Mouse (Mus musculus) bone marrow macrophage, adult 2 months (primary cell): ENCODE measurements around the gene Entpd3. TPM values are rescaled to one million over a fixed set of nuclear protein-coding genes. Genes with fewer than 3 reads are reported as not detected.

ENCODE experiments used
- H3K27ac ChIP-seq: 2 replicates; pipeline ENCODE4 v1.5.1; 2012; ENCODE audit warnings: low read depth, low read length; ENCODE audit not compliant: insufficient read depth
- H3K4me1 ChIP-seq: 2 replicates; pipeline ENCODE4 v1.6.1; 2012; ENCODE audit warnings: low read length; ENCODE audit not compliant: control insufficient read depth, insufficient read depth
- H3K4me3 ChIP-seq: 2 replicates; pipeline ENCODE4 v1.5.1; 2012; ENCODE audit warnings: mild to moderate bottlenecking, low read length, moderate library complexity; ENCODE audit not compliant: insufficient read depth
- CTCF ChIP-seq: IDR thresholded peaks from 2 replicates; pipeline ENCODE4 v1.5.1; 2012; ENCODE audit warnings: low read depth, mild to moderate bottlenecking, low read length, moderate library complexity
- POLR2A ChIP-seq: IDR thresholded peaks from 2 replicates; pipeline ENCODE4 v1.6.1; 2012; ENCODE audit warnings: mild to moderate bottlenecking, low read depth, low read length, borderline replicate concordance
- polyA plus RNA-seq: library from polyadenylated mRNA; stranded (reverse); fragments of >200 nt; gene quantifications from 2 replicates; pipeline ENCODE4 v1.2.4, GENCODE M21; 2012; ENCODE audit not compliant: missing spikeins, insufficient read depth, insufficient read length

Entpd3 gene
- polyA plus RNA-seq, 1 experiment = not detected

GRCm38 (mm10) chr9:120541411-120541810 is 1.8 kb downstream of the Entpd3 start:
- no peak overlapping the region for H3K4me3 ChIP-seq
- no peak overlapping the region for H3K27ac ChIP-seq
- TF ChIP-seq CTCF = no peak
- no peak for TF ChIP-seq POLR2A
- H3K4me1 ChIP-seq = peaks cover 11% of the 10 kb centered on the region

DNA sequence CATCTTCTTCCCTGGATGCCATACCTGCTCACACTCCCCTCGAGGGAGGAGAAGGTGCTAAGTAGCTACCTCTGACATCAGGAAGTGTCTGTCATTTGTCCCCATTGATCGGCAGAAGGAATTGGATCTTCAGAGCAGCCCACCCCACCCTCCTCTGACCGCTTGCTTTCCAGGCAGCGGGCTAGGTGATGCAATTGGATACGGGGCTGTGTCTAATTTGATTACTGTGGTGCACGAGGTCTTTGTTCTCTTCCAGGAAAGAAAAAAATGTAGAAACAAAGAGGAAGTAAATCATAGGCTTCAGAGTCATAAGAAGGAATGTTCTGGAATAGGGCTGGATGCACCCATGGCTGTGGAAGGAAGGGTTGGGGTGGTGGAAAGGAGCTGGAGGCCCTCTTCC is 2.6 kb downstream of the Entpd3 start:
- no peak overlapping the region for H3K27ac ChIP-seq
- TF ChIP-seq CTCF (no peak), POLR2A (no peak)
- no peak overlapping the region for H3K4me3 ChIP-seq
- H3K4me1 ChIP-seq = peaks cover 12% of the 10 kb centered on the region

DNA sequence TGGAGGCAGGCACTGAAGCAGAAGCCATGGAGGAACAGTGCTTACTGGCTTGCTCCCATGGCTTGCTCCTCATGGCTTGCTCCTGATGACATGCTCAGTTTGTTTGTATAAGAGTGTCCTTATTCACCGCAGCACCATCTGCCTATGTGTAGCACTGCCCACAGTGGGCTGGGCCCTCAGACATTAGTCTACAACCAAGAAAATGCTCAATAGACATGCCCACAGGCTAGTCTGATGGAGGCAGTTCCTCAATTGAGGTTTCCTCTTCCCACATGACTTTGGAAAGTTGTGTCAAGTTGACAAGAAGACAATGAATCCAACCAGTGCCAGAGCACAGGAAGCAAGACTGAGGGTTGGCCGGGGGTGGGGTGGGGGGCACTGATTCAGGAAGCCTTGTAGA is 6.4 kb downstream of the Entpd3 start:
- Histone ChIP-seq H3K27ac (no peak overlapping the region), H3K4me1 (peaks cover 12% of the 10 kb centered on the region), H3K4me3 (no peak overlapping the region)
- TF ChIP-seq POLR2A (no peak), CTCF (no peak)

GRCm38 (mm10) chr9:120546482-120546881 is 6.9 kb downstream of the Entpd3 start:
- TF ChIP-seq CTCF = no peak
- TF ChIP-seq POLR2A = no peak
- Histone ChIP-seq H3K4me3 (no peak overlapping the region), H3K27ac (no peak overlapping the region), H3K4me1 (peaks cover 12% of the 10 kb centered on the region)

DNA sequence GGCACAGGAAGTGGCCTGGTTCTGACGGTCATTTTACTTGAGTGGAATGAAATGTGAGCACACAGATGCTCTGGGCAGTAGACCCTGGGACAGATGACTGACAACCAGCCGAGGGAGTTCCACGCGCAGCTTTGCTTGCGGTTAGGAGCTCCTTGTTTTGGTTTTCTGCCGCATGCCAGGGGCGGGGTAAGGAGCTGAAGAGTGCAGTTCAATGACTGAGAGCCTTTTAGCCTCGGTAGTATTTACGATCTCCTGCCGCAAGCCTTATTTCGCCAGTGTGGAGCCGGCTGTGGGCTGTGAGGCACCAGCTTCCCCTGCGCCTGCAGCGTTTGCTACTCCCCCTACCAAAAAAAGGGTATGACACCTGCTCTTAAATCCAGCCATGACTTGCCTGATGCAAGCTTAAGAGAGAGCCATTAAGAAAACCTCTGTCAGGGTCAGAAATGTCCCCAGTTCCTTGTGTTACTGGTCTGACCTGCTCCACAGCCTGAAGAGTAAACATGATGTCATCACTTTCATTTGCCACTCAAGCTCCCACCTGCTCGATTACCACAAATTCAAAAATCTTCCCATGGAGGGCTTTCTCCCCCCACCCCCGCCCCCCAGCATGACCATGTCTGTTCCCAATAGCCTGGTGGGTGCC is 7.5 kb downstream of the Entpd3 start:
- TF ChIP-seq POLR2A (no peak), CTCF (no peak)
- Histone ChIP-seq H3K27ac (no peak overlapping the region), H3K4me3 (no peak overlapping the region), H3K4me1 (peaks cover 9% of the 10 kb centered on the region)

GRCm38 (mm10) chr9:120550778-120551177 is 11.2 kb downstream of the Entpd3 start:
- H3K4me3 ChIP-seq = no peak overlapping the region
- H3K27ac ChIP-seq = no peak overlapping the region
- TF ChIP-seq CTCF (no peak), POLR2A (no peak)
- peaks cover 5% of the 10 kb centered on the region for H3K4me1 ChIP-seq

DNA sequence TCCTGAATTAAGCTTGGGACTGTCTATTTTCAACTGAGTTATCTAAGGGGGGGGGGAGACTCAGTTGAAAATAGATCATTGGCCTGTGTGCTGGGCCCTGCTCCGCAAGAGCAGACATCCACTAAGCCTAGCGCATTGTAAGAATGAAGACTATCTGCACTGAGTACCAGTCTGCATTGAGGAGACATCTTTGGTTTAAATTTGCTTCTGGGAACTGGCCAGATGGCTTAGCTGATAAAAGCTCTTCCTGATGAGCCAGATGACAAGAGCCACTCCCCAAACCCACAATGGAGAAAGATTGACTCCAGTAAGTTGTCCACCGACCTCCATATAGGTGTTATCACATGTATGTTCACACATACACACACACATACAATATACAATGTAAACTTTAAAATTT is 24.0 kb downstream of the Entpd3 start:
- no peak overlapping the region for H3K27ac ChIP-seq
- TF ChIP-seq POLR2A = no peak
- no peak for TF ChIP-seq CTCF
- H3K4me1 ChIP-seq = peaks cover 9% of the 10 kb centered on the region
- H3K4me3 ChIP-seq = no peak overlapping the region

- Histone ChIP-seq H3K27ac (no peak overlapping the region), H3K4me3 (no peak overlapping the region), H3K4me1 (peaks cover 9% of the 10 kb centered on the region)
- TF ChIP-seq CTCF (no peak), POLR2A (no peak)
Observed at GRCm38 (mm10) chr9:120564247-120564646, 24.6 kb downstream of the Entpd3 start.

- Histone ChIP-seq H3K4me1 (peaks cover 15% of the 10 kb centered on the region), H3K4me3 (no peak overlapping the region)
- no peak for TF ChIP-seq CTCF
- no peak for TF ChIP-seq POLR2A
Observed at GRCm38 (mm10) chr9:120566384-120566783, 26.8 kb downstream of the Entpd3 start.

GRCm38 (mm10) chr9:120568917-120569316 is 29.3 kb downstream of the Entpd3 start:
- Histone ChIP-seq H3K4me1 (peaks cover 21% of the 10 kb centered on the region), H3K27ac (no peak overlapping the region), H3K4me3 (no peak overlapping the region)
- TF ChIP-seq CTCF (no peak), POLR2A (no peak)

More at GRCm38 (mm10) chr9:120566384-120566783, 26.8 kb downstream of the Entpd3 start:
- H3K27ac ChIP-seq = no peak overlapping the region
